Mouse (Mus musculus) MEL (cell line): ENCODE data around the gene Slc25a26.

Experiments used
- CTCF ChIP-seq, 3 experiments: IDR thresholded peaks in 2 of 3; conservative IDR thresholded peaks in 1 of 3; 2 replicates each; pipeline ENCODE4 v1.5.1; 2011 to 2012; ENCODE audit warnings: low read length in 3 of 3, low read depth in 2 of 3, mild to moderate bottlenecking in 2 of 3, improper control_type of control experiment in 1 of 3, inconsistent platforms in 1 of 3, mixed read lengths in 1 of 3, moderate library complexity in 1 of 3; ENCODE audit not compliant: control insufficient read depth in 1 of 3, insufficient read depth in 1 of 3, poor library complexity in 1 of 3, severe bottlenecking in 1 of 3
- E2F4 ChIP-seq: IDR thresholded peaks from 2 replicates; pipeline ENCODE4 v1.6.1; 2011; ENCODE audit warnings: low read depth, low read length, improper control_type of control experiment, borderline replicate concordance
- POLR2A ChIP-seq, 2 experiments: IDR thresholded peaks; 2 replicates each; pipeline ENCODE4 v1.6.1; 2011 to 2012; ENCODE audit warnings: low read length in 2 of 2, mild to moderate bottlenecking in 2 of 2, control low read depth in 1 of 2, improper control_type of control experiment in 1 of 2, low read depth in 1 of 2, moderate library complexity in 1 of 2; ENCODE audit not compliant: control insufficient read depth in 1 of 2, insufficient read depth in 1 of 2, poor library complexity in 1 of 2
- TCF12 ChIP-seq: IDR thresholded peaks from 2 replicates; pipeline ENCODE4 v1.6.1; 2014; ENCODE audit warnings: low read depth, mild to moderate bottlenecking, inconsistent platforms, low read length, improper control_type of control experiment, moderate library complexity

GRCm38 (mm10) chr6:94503963-94504362, 3.8 kb downstream of the Slc25a26 start:
- TF ChIP-seq POLR2A (IDR thresholded peaks at IDR 0.05; ENCODE audit: control insufficient read depth in 1 of 2, insufficient read depth in 1 of 2, low read depth in 1 of 2, low read length in 2 of 2, poor library complexity in 1 of 2): no peak
- no peak for TF ChIP-seq CTCF (IDR thresholded peaks at IDR 0.05 in 2 of 3, conservative IDR thresholded peaks at IDR 0.05 in 1 of 3; ENCODE audit: control insufficient read depth in 1 of 3, insufficient read depth in 1 of 3, low read depth in 2 of 3, low read length in 3 of 3, poor library complexity in 1 of 3, severe bottlenecking in 1 of 3)
- TF ChIP-seq TCF12: no peak
- no peak for TF ChIP-seq E2F4
